In the genomic region with DNA sequence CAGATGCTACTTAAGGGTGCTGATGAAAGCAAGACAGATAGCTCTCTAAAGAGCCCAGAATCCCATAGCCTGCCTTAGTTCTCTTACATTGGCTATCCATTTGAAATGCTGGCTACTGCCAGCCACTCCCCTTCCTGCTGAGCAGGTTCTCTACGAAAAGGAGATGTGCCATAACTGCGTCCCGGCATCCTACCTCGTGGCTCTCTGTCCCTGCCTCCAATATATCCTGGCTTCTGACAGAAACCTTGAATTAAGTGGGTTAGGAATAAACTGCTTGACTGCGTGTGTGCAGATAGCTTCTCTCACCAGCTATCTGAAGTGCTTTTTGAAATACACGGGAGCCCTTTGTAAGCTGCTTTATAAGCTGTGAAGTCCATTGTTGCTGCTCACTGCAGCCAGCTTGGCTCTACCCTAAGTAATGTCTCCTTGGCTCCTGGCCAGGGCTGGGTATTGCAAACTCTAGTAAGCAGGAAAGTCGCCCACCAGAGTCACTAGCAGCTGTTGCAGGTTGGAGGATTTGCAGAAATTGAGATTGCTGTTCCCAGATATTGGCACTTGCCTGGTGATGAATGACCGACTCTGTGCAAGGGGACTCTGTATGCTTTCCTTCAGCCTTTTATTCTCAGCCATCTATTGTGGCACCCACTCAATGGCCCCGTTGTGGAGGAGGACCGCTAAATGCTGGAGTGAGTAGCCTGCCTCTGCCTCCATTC, we compare ENCODE assay signal across 8 mouse cellular contexts.
DNase-seq lines count a peak whose midpoint lies in the region; ATAC-seq and TF ChIP-seq lines count a peak whose summit lies in the region.

No protein-coding gene starts in this region.

- no peak overlapping the region for H3K4me3 ChIP-seq in lung, embryonic 14.5 days (ENCODE audit: low read depth, low read length)
- no peak overlapping the region for H3K4me3 ChIP-seq in lung, adult 2 months (replicated peaks; ENCODE audit: extremely low read depth, low read depth, low read length)
- H3K4me3 ChIP-seq in hindbrain, embryonic 13.5 days = no peak overlapping the region

- intact Hi-C loops in left cerebral cortex, postnatal 25 days (cut with DNase I) = loop anchor here (5.0 kb wide), 1 partner anchor 61 kb away; no protein-coding TSS in a partner anchor

- H3K36me3 ChIP-seq in lung, embryonic 14.5 days (ENCODE audit: insufficient read depth) = peaks cover 5% of the 10 kb centered on the region; the same call in 1 of the 2 replicates
- H3K36me3 ChIP-seq in hindbrain, embryonic 13.5 days = no peaks in the 10 kb centered on the region

- peak; percentile 20 to 59 for DNase-seq in adrenal gland, adult (ENCODE audit: inconsistent age in 2 of 2, low spot score in 1 of 2)
- DNase-seq in adrenal gland, adult 2 months = no peak
- peak; percentile 77 for DNase-seq in lung, embryonic 14.5 days
- DNase-seq in lung, adult 2 months = no peak
- peak; percentile 65 to 74 for DNase-seq in left cerebral cortex, postnatal 25 days (ENCODE audit: low spot score in 2 of 2)
- peak; percentile 84 to 85 for DNase-seq in right cerebral cortex, postnatal 10 days (ENCODE audit: low spot score in 2 of 2)
- DNase-seq in spleen, postnatal 10 days (ENCODE audit: low spot score in 2 of 2) = no peak

- no peak overlapping the region for H3K4me2 ChIP-seq in lung, embryonic 14.5 days
- H3K4me2 ChIP-seq in hindbrain, embryonic 13.5 days = no peak overlapping the region

- no peak overlapping the region for H3K9ac ChIP-seq in lung, embryonic 14.5 days
- no peak overlapping the region for H3K9ac ChIP-seq in hindbrain, embryonic 13.5 days

- no peak for TF ChIP-seq POLR2A in lung, adult 2 months (IDR thresholded peaks at IDR 0.05; ENCODE audit: borderline replicate concordance, extremely low read depth, low read depth, low read length)

- ATAC-seq in lung, embryonic 14.5 days (ENCODE audit: insufficient read depth) = peak; percentile 68; the same call in 1 of the 2 replicates
- peak; percentile 83 for ATAC-seq in hindbrain, embryonic 13.5 days (ENCODE audit: low FRiP score)

- H3K4me1 ChIP-seq in lung, embryonic 14.5 days (ENCODE audit: insufficient read depth) = no peaks in the 10 kb centered on the region
- H3K4me1 ChIP-seq in lung, adult 2 months (ENCODE audit: control insufficient read depth, insufficient read depth, low read length) = no peaks in the 10 kb centered on the region; the same call in 1 of the 2 replicates
- H3K4me1 ChIP-seq in hindbrain, embryonic 13.5 days (replicated peaks) = peaks cover 40% of the 10 kb centered on the region

- no peaks in the 10 kb centered on the region for H3K27me3 ChIP-seq in lung, embryonic 14.5 days (ENCODE audit: insufficient read depth, low read length)
- H3K27me3 ChIP-seq in hindbrain, embryonic 13.5 days = no peaks in the 10 kb centered on the region

- peak overlapping the region; percentile 28; the same call in 1 of the 2 replicates for H3K27ac ChIP-seq in lung, embryonic 14.5 days (ENCODE audit: low read depth)
- peak overlapping the region; percentile 76 for H3K27ac ChIP-seq in hindbrain, embryonic 13.5 days

- H3K9me3 ChIP-seq in lung, embryonic 14.5 days (ENCODE audit: low read depth, low read length) = no peaks in the 10 kb centered on the region
- H3K9me3 ChIP-seq in hindbrain, embryonic 13.5 days = no peaks in the 10 kb centered on the region

- 69% methylated on average over 10 of the region's 10 CpGs for WGBS in lung, embryonic 14.5 days
- 69% methylated on average over 10 of the region's 10 CpGs for WGBS in lung, adult 2 months
- WGBS in hindbrain, embryonic 13.5 days = 33% methylated on average over 10 of the region's 10 CpGs

- no peak for TF ChIP-seq CTCF in lung, embryonic 14.5 days (IDR thresholded peaks at IDR 0.05; ENCODE audit: low read depth)
- no peak for TF ChIP-seq CTCF in lung, adult 2 months (IDR thresholded peaks at IDR 0.05; ENCODE audit: insufficient read depth, low read length)

Comparison
In these comparisons a context has a peak if more than half of its experiments do, and no peak if none do; other contexts are left out.
1. DNase-seq: peak in adrenal gland, adult (2 of 2), lung, embryonic 14.5 days (single experiment), left cerebral cortex, postnatal 25 days (2 of 2) and right cerebral cortex, postnatal 10 days (2 of 2); none in adrenal gland, adult 2 months (single experiment), lung, adult 2 months (single experiment) and spleen, postnatal 10 days (0 of 2).